Mouse (Mus musculus): ENCODE measurements around the gene Ndel1.

DNA sequence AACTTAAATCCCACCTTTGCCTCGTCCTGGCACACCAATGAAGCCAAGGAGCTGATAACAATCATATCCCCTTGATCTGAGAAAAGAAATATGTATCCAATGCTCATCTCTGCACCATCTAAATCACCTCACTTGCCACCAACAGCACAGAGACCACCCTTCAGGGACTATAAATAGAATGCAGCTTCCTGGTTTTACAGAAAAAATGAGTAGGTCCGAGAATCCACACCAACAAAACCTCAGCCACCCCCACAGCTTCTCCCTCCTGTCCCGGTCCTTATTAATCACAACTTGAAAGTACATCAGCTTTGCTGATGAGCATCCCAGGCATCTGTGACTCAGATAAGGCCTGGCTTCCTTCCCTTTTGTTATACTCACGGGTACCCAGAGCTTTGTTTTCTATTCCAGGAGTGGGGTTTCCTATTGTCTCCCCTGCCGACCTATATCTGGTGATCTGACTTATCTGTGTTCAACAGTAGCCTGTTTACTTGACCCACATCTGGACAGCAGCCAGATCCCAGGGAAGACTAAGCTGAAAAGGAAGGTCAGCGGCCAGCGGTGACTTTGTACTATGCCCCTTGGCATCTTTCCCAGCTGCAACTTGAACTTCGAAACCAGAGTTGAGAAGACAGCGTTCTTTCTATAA lies 7.0 kb downstream of the Ndel1 start:
- TF ChIP-seq CTCF (IDR thresholded peaks at IDR 0.05; ENCODE audit: low read depth, low read length), result no peak
- TF ChIP-seq POLR2A (IDR thresholded peaks at IDR 0.05; ENCODE audit: extremely low read depth, insufficient read depth, low read length), result no peak
